Comparison of ENCODE assay signal across 7 mouse cellular contexts in the genomic region with DNA sequence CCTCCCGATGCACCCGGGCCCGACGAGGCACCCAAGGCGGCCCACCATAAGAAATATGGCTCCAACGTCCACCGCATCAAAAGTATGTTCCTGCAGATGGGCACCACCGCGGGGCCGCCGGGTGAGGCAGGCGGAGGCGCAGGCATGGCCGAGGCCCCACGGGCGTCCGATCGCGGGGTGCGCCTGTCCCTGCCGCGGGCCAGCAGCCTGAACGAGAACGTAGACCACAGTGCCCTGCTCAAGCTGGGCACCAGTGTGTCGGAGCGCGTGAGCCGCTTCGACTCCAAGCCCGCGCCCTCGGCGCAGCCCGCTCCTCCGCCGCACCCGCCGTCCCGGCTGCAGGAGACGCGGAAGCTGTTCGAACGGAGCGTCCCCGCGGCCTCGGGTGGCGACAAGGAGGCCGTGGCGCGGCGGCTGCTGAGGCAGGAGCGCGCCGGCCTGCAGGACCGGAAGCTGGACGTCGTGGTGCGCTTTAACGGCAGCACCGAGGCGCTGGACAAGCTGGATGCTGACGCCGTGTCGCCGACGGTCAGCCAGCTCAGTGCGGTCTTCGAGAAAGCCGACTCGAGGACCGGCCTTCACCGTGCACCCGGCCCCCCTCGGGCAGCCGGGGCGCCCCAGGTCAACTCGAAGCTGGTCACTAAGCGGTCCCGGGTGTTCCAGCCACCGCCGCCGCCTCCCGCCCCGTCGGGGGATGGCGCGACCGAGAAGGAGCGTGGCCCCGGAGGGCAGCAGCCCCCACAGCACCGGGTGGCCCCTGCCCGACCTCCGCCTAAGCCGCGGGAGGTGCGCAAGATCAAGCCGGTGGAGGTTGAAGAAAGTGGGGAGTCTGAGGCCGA. TPM values are rescaled to one million over a fixed set of nuclear protein-coding genes. Genes with fewer than 3 reads are reported as not detected.
DNase-seq lines count a peak whose midpoint lies in the region; ATAC-seq and TF ChIP-seq lines count a peak whose summit lies in the region.

No protein-coding gene starts in this region.

- peaks cover 34% of the 10 kb centered on the region for H3K36me3 ChIP-seq in E14TG2a.4 (ENCODE audit: insufficient read depth, low read length)
- peaks cover 12% of the 10 kb centered on the region for H3K36me3 ChIP-seq in limb, embryonic 15.5 days
- H3K36me3 ChIP-seq in midbrain, embryonic 16.5 days (ENCODE audit: control insufficient read depth, insufficient read depth, low read length) = no peaks in the 10 kb centered on the region; the same call in 1 of the 2 replicates

- peak overlapping the region; percentile 94 for H3K27ac ChIP-seq in limb, embryonic 15.5 days
- H3K27ac ChIP-seq in midbrain, embryonic 16.5 days (ENCODE audit: low read length) = peak overlapping the region; percentile 96

- peak overlapping the region; percentile 82 for H3K9ac ChIP-seq in limb, embryonic 15.5 days
- peak overlapping the region; percentile 91 for H3K9ac ChIP-seq in midbrain, embryonic 16.5 days (ENCODE audit: low read depth, low read length)

- under 1% methylated on average over 85 of the region's 99 CpGs for WGBS in limb, embryonic 15.5 days
- WGBS in midbrain, embryonic 16.5 days = under 1% methylated on average over 93 of the region's 99 CpGs

- H3K9me3 ChIP-seq in E14TG2a.4 (ENCODE audit: low read length) = no peaks in the 10 kb centered on the region
- H3K9me3 ChIP-seq in limb, embryonic 15.5 days = no peaks in the 10 kb centered on the region
- no peaks in the 10 kb centered on the region for H3K9me3 ChIP-seq in midbrain, embryonic 16.5 days (replicated peaks; ENCODE audit: control insufficient read depth, low read length, poor library complexity, severe bottlenecking)

- H3K27me3 ChIP-seq in E14TG2a.4 (ENCODE audit: insufficient read depth, low read length) = peaks cover 32% of the 10 kb centered on the region
- no peaks in the 10 kb centered on the region for H3K27me3 ChIP-seq in limb, embryonic 15.5 days
- H3K27me3 ChIP-seq in midbrain, embryonic 16.5 days (ENCODE audit: control insufficient read depth, insufficient read depth, low read depth, low read length) = no peaks in the 10 kb centered on the region

- DNase-seq in B cell, adult 2 months = peak; percentile 49 to 62
- DNase-seq in embryo, embryonic 11 days = peak; percentile 74
- DNase-seq in heart, postnatal 14 days = peak; percentile 66 to 73
- DNase-seq in thymus, postnatal 36 days = peak; percentile 67 to 74

- no peak for TF ChIP-seq CTCF in E14TG2a.4 (conservative IDR thresholded peaks at IDR 0.05; ENCODE audit: low read length)

- no peak for ATAC-seq in limb, embryonic 15.5 days (ENCODE audit: insufficient number of reproducible peaks, low FRiP score, low TSS enrichment, low read depth)
- no peak for ATAC-seq in midbrain, embryonic 16.5 days

- intact Hi-C loops in heart, postnatal 14 days (cut with DNase I) = no loop called here

- H3K4me1 ChIP-seq in E14TG2a.4 (replicated peaks; ENCODE audit: low read depth, low read length) = peaks cover 78% of the 10 kb centered on the region
- peaks cover 81% of the 10 kb centered on the region for H3K4me1 ChIP-seq in limb, embryonic 15.5 days
- peaks cover 53% of the 10 kb centered on the region for H3K4me1 ChIP-seq in midbrain, embryonic 16.5 days (ENCODE audit: control insufficient read depth, insufficient read depth, low read length)

- H3K4me2 ChIP-seq in limb, embryonic 15.5 days = peak overlapping the region; percentile 93
- peak overlapping the region; percentile 97 for H3K4me2 ChIP-seq in midbrain, embryonic 16.5 days (ENCODE audit: low read length)

- peak overlapping the region; percentile 86 for H3K4me3 ChIP-seq in E14TG2a.4 (replicated peaks; ENCODE audit: low read length)
- peak overlapping the region; percentile 84 for H3K4me3 ChIP-seq in limb, embryonic 15.5 days
- peak overlapping the region; percentile 90 for H3K4me3 ChIP-seq in midbrain, embryonic 16.5 days (ENCODE audit: low read depth, low read length)

RNA-seq across cellular contexts. Expression of a gene that starts 1.0 kb away (rescaled TPM):
- 10 to 100 TPM; 50.5 to 52.1 TPM for total RNA-seq in heart, postnatal 14 days (2021)
- 9.7 and 9.9 TPM in 2 replicates for polyA plus RNA-seq in limb, embryonic 15.5 days (2015; fragmentation: Nextera tagmentation; extraction: Ambion mirVana)
- polyA plus RNA-seq in midbrain, embryonic 16.5 days (2015; fragmentation: Nextera tagmentation; extraction: Ambion mirVana) = 18.4 and 19.4 TPM in 2 replicates

RNA-seq across cellular contexts. Expression of a gene that starts 15.7 kb away (rescaled TPM):
- total RNA-seq in heart, postnatal 14 days (2021) = 100 to 1,000 TPM; 135 to 139 TPM
- 7.5 and 18.9 TPM in 2 replicates for polyA plus RNA-seq in limb, embryonic 15.5 days (2015; fragmentation: Nextera tagmentation; extraction: Ambion mirVana)
- polyA plus RNA-seq in midbrain, embryonic 16.5 days (2015; fragmentation: Nextera tagmentation; extraction: Ambion mirVana) = 0.20 TPM in 1 of 2 replicates, not detected in the other

RNA-seq across cellular contexts. Expression of a gene that starts 17.8 kb away (rescaled TPM):
- total RNA-seq in heart, postnatal 14 days (2021) = 1 to 10 TPM; 2.2 TPM
- 21.4 and 25.1 TPM in 2 replicates for polyA plus RNA-seq in limb, embryonic 15.5 days (2015; fragmentation: Nextera tagmentation; extraction: Ambion mirVana)
- polyA plus RNA-seq in midbrain, embryonic 16.5 days (2015; fragmentation: Nextera tagmentation; extraction: Ambion mirVana) = 164 and 171 TPM in 2 replicates

RNA-seq across cellular contexts. Expression of a gene that starts 24.5 kb away (rescaled TPM):
- total RNA-seq in heart, postnatal 14 days (2021) = not detected
- 0.42 TPM in 1 of 2 replicates, not detected in the other for polyA plus RNA-seq in limb, embryonic 15.5 days (2015; fragmentation: Nextera tagmentation; extraction: Ambion mirVana)
- polyA plus RNA-seq in midbrain, embryonic 16.5 days (2015; fragmentation: Nextera tagmentation; extraction: Ambion mirVana) = not detected in 2 replicates

RNA-seq across cellular contexts. Expression of a gene that starts 49.3 kb away (rescaled TPM):
- 100 to 1,000 TPM; 297 to 326 TPM for total RNA-seq in heart, postnatal 14 days (2021)
- polyA plus RNA-seq in limb, embryonic 15.5 days (2015; fragmentation: Nextera tagmentation; extraction: Ambion mirVana) = 33.4 and 42.9 TPM in 2 replicates
- 24.1 and 27.5 TPM in 2 replicates for polyA plus RNA-seq in midbrain, embryonic 16.5 days (2015; fragmentation: Nextera tagmentation; extraction: Ambion mirVana)
